Mouse (Mus musculus): ENCODE results near the gene Pde4d.

Pde4d gene

GRCm38 (mm10) chr13:109891194-109891909 lies 1441.6 kb downstream of the Pde4d start:
- DNase-seq (ENCODE audit: low spot score in 2 of 2) = no peak

GRCm38 (mm10) chr13:109891910-109892265 lies 1442.1 kb downstream of the Pde4d start:
- no peak for DNase-seq (ENCODE audit: low spot score in 2 of 2)

DNA sequence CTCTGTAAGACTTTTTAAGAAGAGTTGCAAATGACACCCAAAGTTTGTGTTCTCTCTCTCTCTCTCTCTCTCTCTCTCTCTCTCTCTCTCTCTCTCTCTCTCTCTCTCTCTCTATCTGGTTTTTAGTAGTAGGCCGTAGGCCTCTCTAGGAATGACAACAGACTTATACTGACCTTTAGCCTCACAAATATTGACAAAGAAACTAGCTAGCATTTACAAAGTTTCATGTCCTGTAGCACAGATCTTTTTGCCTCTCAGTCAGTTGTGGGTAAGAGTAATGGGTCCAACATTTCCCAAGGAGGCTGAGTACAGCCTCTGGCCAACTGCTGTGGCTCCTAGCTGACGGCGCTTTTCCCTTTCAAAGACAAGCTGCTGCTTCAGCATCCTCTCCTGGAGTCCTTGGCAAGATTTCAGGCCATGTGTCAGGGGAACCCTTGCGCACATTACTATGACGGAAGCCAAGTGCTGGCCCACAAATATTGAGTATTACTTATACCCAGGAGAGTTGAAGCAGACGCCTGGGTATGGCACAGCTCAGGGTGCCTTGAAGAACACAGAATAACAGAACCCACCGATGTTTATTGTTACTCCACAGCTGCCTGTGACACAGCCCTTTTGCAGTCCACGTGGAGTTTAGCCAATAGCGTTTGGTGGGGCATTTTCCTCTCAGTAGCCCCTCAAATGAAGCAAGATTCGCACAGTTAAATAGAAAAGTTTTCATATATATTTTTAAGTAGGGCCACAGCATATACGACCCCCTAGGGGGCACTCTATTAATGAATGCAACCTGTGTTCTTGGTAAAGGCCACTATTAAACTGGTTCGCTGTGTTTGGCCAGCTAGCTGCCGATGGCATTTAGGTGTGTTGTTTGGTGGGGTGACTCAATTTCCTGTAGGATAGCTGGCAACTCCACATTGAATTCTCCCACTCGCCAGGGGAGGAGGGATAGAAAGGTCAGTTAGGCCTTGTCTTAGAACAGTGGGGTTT lies 1450.0 kb downstream of the Pde4d start:
- DNase-seq (ENCODE audit: low spot score in 2 of 2) = no peak

DNA sequence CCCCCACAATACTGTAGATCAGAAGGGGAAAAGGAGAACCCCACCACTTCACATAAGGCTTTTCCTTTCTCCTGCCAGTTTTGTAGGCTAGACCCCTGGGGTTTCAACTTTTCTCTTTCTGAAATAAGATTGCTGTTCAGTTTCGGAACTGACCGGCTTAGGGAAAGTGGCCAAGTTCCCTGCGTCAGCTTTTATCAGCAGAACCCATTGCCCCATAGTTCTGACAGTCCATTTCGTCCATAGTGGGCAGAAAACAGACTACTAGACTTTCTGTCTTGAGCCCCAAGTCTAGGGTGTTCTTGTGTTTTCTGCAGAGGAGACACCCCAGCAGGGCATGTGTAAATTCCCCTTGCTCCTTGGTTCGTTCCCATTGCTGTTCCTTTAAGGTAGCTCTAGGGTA lies 1452.1 kb downstream of the Pde4d start:
- no peak for DNase-seq (ENCODE audit: low spot score in 2 of 2)

GRCm38 (mm10) chr13:109902460-109902854 lies 1452.7 kb downstream of the Pde4d start:
- DNase-seq (ENCODE audit: low spot score in 2 of 2) = peak in 1 of 2 experiments; percentile 42

DNA sequence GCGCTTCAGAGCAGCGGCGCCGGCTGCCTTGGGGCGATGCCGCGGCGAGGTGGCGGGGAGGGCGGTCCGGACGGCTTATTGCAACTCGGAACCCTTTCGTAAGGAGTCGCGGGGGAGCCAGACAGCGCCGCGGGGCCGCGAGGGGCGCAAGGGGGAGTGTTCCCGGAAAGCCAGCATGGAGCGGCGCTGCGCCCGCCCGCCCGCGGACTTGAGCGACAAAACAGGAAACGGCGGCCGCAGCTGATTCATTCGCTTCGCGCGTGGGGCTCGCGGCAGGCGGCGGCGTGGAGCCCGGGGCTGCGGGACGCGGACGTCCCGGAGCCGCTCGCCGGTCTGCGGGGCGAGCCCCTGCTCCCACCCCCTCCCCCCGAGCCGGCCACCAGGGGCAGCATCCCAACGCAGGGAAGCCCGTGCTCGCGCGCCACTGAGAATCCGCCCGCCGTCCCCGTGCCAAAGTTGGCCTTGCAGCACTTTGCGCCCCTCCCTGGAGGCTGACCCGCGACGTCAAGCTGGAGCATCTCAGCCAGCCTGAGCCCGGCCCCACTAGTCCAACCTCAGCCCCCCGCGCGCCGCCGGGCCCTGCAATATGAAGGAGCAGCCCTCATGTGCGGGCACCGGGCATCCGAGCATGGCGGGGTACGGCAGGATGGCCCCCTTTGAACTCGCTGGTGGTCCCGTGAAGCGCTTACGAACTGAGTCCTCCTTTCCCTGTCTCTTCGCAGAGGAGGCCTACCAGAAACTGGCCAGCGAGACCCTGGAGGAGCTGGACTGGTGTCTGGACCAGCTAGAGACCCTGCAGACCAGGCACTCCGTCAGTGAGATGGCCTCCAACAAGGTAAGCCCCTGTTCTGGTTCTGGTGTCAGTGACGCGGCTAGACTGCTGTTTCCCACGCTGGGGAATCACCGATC lies 1453.4 kb downstream of the Pde4d start:
- peak; percentile 53 to 65 for DNase-seq (ENCODE audit: low spot score in 2 of 2)

DNA sequence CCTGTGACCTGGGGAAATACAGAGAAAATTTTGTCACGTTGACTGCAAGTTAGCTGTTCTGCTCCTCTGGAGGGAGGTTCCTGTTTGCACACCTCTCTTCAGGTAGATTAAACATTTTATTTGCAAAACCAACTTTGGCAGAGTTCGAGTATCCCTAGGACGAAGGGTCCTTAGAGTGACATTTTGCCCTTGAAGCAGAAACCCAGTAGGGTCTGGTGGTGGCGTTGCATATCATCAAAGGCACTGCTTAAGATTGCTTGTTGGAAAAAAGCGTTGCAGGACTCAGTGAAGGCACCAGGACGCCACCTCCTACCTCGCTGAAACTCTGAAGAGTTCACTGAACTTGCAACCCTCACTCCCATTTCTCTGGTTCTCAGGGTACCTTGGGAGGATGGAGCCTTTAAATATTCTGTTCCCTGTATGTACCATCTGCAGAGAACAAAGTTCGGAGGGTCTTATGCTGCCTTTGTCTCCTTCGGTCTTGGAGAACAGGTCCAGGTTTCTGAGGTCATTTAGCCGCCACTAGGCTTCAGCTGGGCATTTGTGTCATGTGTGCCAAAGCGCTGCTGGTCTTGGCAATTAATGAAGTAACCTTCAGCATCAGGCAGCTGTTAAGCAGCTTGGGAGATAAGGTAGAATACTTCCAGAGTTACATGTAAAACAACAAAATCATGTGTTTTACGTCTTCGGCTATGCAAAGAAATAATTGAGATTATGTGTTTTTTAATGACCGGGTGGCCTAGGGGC lies 1454.2 kb downstream of the Pde4d start:
- DNase-seq (ENCODE audit: low spot score in 2 of 2) = no peak

GRCm38 (mm10) chr13:109906342-109906888 lies 1456.7 kb downstream of the Pde4d start:
- DNase-seq (ENCODE audit: low spot score in 2 of 2) = no peak

DNA sequence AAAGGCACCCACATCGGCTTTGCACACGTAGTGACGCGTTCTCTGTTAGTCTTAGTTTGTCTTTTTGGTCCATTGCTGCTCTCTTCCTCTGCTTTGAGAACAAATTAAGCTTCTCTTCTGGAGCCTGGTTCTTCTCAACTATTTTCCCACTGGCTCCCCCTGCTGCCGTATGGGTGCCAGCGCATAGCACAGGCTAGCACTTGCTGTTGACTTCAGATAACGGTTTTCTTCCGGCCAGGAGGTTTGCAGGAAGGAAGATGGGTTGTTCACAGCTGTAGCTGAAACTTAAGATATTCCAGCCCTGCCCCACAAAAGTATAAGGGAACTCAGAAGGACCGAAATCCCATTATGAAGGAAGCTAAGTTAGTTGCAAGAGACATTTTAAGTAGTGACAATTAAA lies 1457.9 kb downstream of the Pde4d start:
- peak; percentile 75 to 81 for DNase-seq (ENCODE audit: low spot score in 2 of 2)

DNA sequence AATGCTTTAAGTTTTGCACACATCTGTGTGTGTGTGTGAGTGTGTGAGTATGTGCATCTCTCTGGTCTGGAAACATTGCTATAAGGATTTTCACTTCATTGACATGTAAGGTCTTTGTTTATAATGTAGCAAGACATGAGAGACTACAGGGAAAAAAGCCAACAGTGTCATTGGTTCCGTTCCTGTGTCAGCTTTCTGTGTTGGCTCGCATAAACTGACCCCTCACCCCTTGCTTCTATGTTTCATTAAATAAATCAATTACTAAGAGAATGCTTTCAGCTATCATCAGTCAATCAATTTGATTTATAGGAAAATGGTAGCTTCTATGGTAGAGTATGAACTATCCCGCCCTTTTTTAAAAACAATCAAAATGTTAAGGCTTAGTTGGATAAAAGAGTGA lies 1458.6 kb downstream of the Pde4d start:
- no peak for DNase-seq (ENCODE audit: low spot score in 2 of 2)

DNA sequence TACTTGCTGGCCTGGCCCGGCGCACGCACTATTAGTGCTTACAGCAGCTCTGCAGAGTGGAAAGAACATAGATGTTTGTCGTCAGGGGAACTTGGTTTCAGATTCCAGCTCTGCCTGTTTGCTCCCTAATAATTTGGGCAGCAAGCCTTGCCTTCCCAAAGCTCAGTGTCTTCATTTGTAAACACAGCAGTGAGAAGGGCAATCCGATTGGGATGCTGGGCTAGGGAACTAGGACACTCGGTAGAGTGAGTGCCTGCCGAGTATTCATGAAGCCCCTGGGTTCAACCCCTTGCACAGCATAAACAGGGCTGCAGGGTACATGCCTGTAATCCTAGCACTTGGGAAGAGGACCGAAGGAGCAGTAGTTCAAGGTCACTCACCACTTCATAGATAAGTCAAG lies 1459.4 kb downstream of the Pde4d start:
- no peak for DNase-seq (ENCODE audit: low spot score in 2 of 2)

DNA sequence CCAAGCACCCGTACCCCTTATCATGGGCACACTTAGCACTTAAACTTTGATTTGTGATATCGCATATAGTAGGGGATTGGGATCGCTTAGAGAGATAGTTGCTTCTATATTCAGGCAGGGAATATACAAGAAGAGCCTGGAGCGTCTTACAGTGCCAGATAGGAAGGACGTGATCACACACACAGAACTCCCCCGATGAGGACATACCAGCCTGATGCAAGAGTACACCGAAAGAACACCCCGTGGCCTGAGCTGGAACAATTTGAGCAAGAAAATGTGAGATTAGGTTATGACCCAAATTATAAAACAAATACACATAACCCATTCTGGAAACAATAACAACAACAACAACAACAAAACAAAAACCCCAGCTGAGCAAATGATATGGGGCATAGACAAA lies 1461.2 kb downstream of the Pde4d start:
- DNase-seq (ENCODE audit: low spot score in 2 of 2) = no peak

- no peak for DNase-seq (ENCODE audit: low spot score in 2 of 2)
Observed at GRCm38 (mm10) chr13:109912635-109913034, 1462.9 kb downstream of the Pde4d start.

GRCm38 (mm10) chr13:109914246-109914645 lies 1464.5 kb downstream of the Pde4d start:
- no peak for DNase-seq (ENCODE audit: low spot score in 2 of 2)

- no peak for DNase-seq (ENCODE audit: low spot score in 2 of 2)
Observed at GRCm38 (mm10) chr13:109914846-109915245, 1465.1 kb downstream of the Pde4d start.

- no peak for DNase-seq (ENCODE audit: low spot score in 2 of 2)
Observed at GRCm38 (mm10) chr13:109915501-109915900, 1465.8 kb downstream of the Pde4d start.

DNA sequence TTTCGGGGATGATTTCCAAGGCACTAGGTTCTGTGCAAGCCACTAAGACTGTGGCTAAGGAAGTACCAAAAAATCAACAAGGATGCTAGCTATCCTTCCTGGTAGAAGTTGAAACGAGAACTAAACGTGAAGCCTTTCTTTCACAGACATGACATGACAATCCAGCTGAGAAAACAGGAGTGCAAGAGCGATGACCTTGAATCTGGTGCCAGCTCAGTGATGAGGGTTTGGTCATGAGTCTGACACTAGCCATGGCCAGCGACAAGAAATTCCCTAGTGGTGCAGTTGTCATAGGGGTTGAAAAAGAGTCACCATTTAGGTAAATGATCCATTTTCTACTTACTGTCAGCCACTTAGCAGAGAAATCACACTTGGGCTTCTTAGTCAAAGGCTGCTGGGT lies 1466.2 kb downstream of the Pde4d start:
- no peak for DNase-seq (ENCODE audit: low spot score in 2 of 2)

DNA sequence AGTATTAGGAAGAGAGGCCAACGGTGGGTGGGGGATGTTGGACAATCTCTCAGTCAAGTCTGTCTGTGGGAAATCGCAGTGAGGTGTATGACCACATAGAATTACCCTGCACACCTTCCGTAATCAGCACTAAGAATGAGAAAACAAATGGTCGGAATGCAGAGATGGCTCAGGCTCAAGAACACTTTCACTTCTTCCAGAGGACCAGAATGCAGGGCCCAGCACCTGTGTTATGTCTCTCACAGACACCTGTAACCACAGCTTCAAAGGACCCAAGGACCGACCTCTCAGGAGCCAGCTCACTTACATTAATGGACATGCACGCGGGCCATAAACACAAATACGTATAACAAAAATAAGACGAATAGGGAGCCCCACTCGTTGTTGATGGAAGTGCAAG lies 1467.8 kb downstream of the Pde4d start:
- no peak for DNase-seq (ENCODE audit: low spot score in 2 of 2)

DNA sequence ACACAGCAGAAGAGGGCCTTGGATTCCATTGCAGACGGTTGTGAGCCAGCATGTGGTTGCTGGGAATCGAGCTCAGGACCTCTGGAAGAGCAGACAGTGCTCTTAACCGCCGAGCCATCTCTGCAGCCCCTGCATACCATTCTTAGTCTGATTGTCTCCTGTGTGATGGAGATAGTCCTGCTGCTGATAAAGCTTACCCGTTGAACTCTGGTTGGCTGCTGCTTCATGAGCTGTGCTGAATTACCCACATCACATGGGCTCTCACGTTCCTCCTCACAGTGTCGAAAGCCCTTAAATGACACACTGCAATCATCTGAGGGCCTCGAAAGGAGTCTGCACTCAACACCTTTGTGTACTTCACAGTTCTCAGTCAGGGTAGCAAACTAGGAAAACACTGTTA lies 1468.9 kb downstream of the Pde4d start:
- no peak for DNase-seq (ENCODE audit: low spot score in 2 of 2)

DNA sequence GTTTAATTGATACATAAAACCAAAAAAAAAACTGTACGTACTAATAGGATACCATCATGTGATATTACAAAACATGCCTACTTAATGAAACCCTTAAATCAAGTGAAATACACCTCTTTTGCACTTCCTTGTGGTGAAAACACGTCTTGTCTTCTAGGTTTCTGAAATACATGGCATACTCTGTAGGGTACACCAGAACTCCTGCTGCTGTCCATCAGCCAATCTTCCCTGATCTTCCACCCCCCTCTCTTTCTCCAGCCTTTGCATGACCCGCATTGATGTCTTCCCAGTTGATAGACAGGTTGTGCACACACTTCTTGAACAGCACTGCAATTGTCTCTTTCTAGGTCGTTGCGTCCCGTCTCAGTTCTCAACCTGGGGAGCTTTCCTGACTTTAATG lies 1470.5 kb downstream of the Pde4d start:
- no peak for DNase-seq (ENCODE audit: low spot score in 2 of 2)

Data from frontal cortex, postnatal 36 days (tissue).